Mouse (Mus musculus) cortical plate, adult 2 months (tissue): ENCODE results near the gene Ifngr2.

Experiments
- CTCF ChIP-seq: fragments of 200-500 bp; IDR thresholded peaks from 2 replicates; pipeline ENCODE4 v1.5.1; 2011; ENCODE audit warnings: mild to moderate bottlenecking, control low read depth, low read length; ENCODE audit not compliant: insufficient read depth; ENCODE audit errors: extremely low read depth
- POLR2A ChIP-seq: fragments of 200-500 bp; IDR thresholded peaks from 2 replicates; pipeline ENCODE4 v1.6.1; 2011; ENCODE audit warnings: mild to moderate bottlenecking, low read length, control low read depth; ENCODE audit not compliant: insufficient read depth; ENCODE audit errors: extremely low read depth

DNA sequence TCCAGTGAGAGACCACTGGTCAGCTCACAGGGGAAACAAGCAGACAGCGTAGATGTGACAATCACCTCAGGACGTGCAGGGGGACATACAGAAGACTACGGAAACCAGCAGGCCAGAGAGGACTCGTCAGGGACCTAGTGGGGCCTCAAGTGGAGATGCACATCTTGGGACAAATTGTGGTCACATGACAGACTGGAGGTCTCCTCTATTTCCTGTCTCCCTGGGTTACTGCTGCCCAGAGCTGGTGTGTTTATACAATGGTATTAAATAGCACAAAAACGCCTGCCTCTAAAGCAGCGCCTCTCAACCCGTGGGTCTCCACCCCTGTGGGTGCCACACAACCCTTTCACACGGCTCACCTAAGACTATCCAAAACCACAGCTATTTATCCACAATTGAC, 45.3 kb downstream of the Ifngr2 start:
- TF ChIP-seq POLR2A (no peak), CTCF (no peak)
